Mouse (Mus musculus) G1E (cell line): Measurements from ENCODE around the gene Tac2.

Experiments
- CTCF ChIP-seq: IDR thresholded peaks from 2 replicates; pipeline ENCODE4 v1.5.1; 2012; ENCODE audit warnings: low read depth, low read length, inconsistent platforms, mixed read lengths
- GATA1 ChIP-seq: IDR thresholded peaks from 2 replicates; pipeline ENCODE4 v1.6.1; 2012; ENCODE audit warnings: borderline replicate concordance, low read length, inconsistent platforms, mixed read lengths
- POLR2AphosphoS5 ChIP-seq: IDR thresholded peaks from 2 replicates; pipeline ENCODE4 v1.6.1; 2012; ENCODE audit warnings: low read depth, low read length, inconsistent platforms; ENCODE audit not compliant: insufficient replicate concordance
- TAL1 ChIP-seq: conservative IDR thresholded peaks from 2 replicates; pipeline ENCODE4 v1.6.1; 2012; ENCODE audit warnings: low read depth, low read length, inconsistent platforms, mixed read lengths

GRCm38 (mm10) chr10:127710331-127710730 is 13.9 kb upstream of the Tac2 start:
- TF ChIP-seq CTCF, result no peak
- no peak for TF ChIP-seq GATA1
- no peak for TF ChIP-seq POLR2AphosphoS5
- TF ChIP-seq TAL1, result no peak
